Mouse (Mus musculus) C2C12 (cell line): ENCODE data around the gene Gga3.

Experiments
- CTCF ChIP-seq: IDR thresholded peaks from one replicate; pipeline ENCODE4 v1.5.1; 2011; ENCODE audit not compliant: control insufficient read depth, insufficient read depth, insufficient read length
- MYOD1 ChIP-seq: IDR thresholded peaks from one replicate; pipeline ENCODE4 v1.6.1; 2011; ENCODE audit warnings: low read depth; ENCODE audit not compliant: control insufficient read depth, insufficient read length
- MYOG ChIP-seq: IDR thresholded peaks from one replicate; pipeline ENCODE4 v1.6.1; 2011; ENCODE audit not compliant: control insufficient read depth, insufficient read length; ENCODE audit errors: extremely low read depth
- USF1 ChIP-seq: IDR thresholded peaks from one replicate; pipeline ENCODE4 v1.6.1; 2011; ENCODE audit warnings: low read depth, mild to moderate bottlenecking, control low read depth, moderate library complexity

DNA sequence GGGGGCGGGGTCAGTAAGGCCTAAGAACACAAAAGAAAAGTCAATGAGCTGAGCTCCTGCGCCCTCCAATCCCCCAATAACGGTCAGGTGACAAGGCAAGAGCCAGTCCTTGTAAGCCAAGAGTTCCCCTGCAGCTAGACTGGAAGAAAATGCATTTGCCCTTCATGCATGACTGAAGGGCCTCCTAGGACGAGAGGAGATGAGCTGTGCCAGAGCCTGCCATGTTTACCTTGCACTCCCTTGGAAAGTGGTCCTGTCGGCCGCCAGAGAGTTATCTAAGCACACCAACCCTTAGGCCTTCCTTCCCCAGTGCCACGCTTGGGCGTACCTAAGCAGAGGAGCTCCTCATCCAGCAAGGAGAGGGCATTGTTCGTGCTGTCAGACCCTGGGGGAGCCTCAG, 15.9 kb downstream of the Gga3 start:
- no peak for TF ChIP-seq MYOD1
- no peak for TF ChIP-seq USF1
- TF ChIP-seq CTCF, result no peak
- TF ChIP-seq MYOG, result no peak
